Mouse (Mus musculus): ENCODE results near the gene Esrrg. TPM values are rescaled to one million over a fixed set of nuclear protein-coding genes. Genes with fewer than 3 reads are reported as not detected.

Gene Esrrg
- polyA plus RNA-seq, 1 experiment: 0.27 TPM

- Histone ChIP-seq H3K27me3 (ENCODE audit: control insufficient read depth, insufficient read depth, low read length) (no peaks in the 10 kb centered on the region), H3K36me3 (ENCODE audit: control insufficient read depth, insufficient read depth, low read length) (no peaks in the 10 kb centered on the region), H3K4me1 (ENCODE audit: control insufficient read depth, insufficient read depth, insufficient read length) (no peaks in the 10 kb centered on the region), H3K4me3 (ENCODE audit: extremely low read depth, insufficient read depth, insufficient read length) (no peak overlapping the region), H3K27ac (ENCODE audit: insufficient read depth, low read length) (no peak overlapping the region)
- DNase-seq (ENCODE audit: low read depth in 1 of 2, low spot score in 2 of 2): no peak
- TF ChIP-seq POLR2A (IDR thresholded peaks at IDR 0.05; ENCODE audit: low read depth, low read length): no peak
- TF ChIP-seq CTCF (IDR thresholded peaks at IDR 0.05; ENCODE audit: extremely low read depth, insufficient read depth, insufficient read length, insufficient replicate concordance): no peak
- WGBS: 67% methylated on average over 12 of the region's 12 CpGs
These were observed 53.6 kb downstream of the Esrrg start for GRCm38 (mm10) chr1:187662083-187662609.

DNA sequence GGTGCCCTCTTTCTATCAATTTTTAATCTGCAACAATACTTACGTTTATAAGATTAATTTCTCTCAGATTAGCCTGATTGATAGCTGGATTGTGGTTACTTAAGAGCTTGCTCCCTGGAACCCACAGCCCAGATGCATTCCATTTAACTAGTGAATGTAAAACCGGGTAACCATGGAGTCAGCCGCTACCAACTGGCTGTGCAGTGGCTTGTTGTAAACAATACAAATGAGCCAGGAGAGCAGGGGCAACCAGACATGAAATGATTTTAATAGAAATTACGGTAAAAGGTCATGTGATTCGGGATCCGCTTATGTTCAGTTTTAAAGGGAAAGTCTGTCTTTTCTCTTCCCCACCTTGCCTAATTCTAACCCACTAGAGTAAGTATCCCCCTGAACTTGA is 54.8 kb downstream of the Esrrg start:
- no peaks in the 10 kb centered on the region for H3K4me1 ChIP-seq (ENCODE audit: control insufficient read depth, insufficient read depth, insufficient read length)
- TF ChIP-seq POLR2A (IDR thresholded peaks at IDR 0.05; ENCODE audit: low read depth, low read length): no peak
- TF ChIP-seq CTCF (IDR thresholded peaks at IDR 0.05; ENCODE audit: extremely low read depth, insufficient read depth, insufficient read length, insufficient replicate concordance): no peak
- 91% methylated on average over 6 of the region's 6 CpGs for WGBS
- H3K4me3 ChIP-seq (ENCODE audit: extremely low read depth, insufficient read depth, insufficient read length): no peak overlapping the region
- H3K27ac ChIP-seq (ENCODE audit: insufficient read depth, low read length): no peak overlapping the region
- DNase-seq (ENCODE audit: low read depth in 1 of 2, low spot score in 2 of 2): no peak
- H3K36me3 ChIP-seq (ENCODE audit: control insufficient read depth, insufficient read depth, low read length): no peaks in the 10 kb centered on the region
- no peaks in the 10 kb centered on the region for H3K27me3 ChIP-seq (ENCODE audit: control insufficient read depth, insufficient read depth, low read length)

GRCm38 (mm10) chr1:187664261-187664660 is 55.7 kb downstream of the Esrrg start:
- Histone ChIP-seq H3K36me3 (ENCODE audit: control insufficient read depth, insufficient read depth, low read length) (no peaks in the 10 kb centered on the region), H3K27me3 (ENCODE audit: control insufficient read depth, insufficient read depth, low read length) (no peaks in the 10 kb centered on the region), H3K27ac (ENCODE audit: insufficient read depth, low read length) (no peak overlapping the region), H3K4me3 (ENCODE audit: extremely low read depth, insufficient read depth, insufficient read length) (no peak overlapping the region), H3K4me1 (ENCODE audit: control insufficient read depth, insufficient read depth, insufficient read length) (no peaks in the 10 kb centered on the region)
- DNase-seq (ENCODE audit: low read depth in 1 of 2, low spot score in 2 of 2): no peak
- TF ChIP-seq POLR2A (IDR thresholded peaks at IDR 0.05; ENCODE audit: low read depth, low read length) (no peak), CTCF (IDR thresholded peaks at IDR 0.05; ENCODE audit: extremely low read depth, insufficient read depth, insufficient read length, insufficient replicate concordance) (no peak)
- WGBS: 81% methylated on average over 7 of the region's 7 CpGs

DNA sequence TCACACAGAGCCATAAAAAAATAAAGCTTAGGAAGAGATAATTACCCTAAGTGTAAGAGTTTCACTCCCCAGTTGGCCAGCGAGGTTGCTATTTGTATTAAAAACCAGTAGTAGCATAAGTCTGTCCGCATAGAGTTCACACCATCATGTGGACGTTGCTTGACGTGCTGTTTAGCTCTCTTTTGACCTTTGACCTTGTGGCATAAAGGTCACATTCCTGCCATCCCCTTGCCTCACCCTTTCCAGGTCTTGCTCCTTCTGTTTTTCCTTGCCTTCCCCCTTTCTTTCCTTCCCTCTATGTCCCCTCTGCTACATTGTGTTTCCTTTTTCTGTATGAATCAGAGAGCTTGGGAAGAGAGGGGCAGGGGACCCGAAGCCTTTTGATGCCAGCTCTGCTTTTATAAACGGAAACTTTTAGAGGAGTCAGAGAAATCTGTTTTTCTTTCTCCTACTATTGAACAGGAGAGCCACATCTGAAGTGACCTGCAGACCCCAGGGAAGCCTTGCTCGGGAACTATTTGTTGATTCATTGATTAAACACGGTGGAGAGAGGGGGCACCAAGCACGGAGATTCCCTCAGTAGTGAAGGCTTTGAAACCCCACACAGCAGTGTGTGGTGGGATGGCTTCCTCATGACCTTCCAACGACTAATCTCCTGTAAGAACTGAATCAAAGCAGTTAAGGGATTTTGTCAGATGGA is 57.5 kb downstream of the Esrrg start:
- no peak for TF ChIP-seq CTCF (IDR thresholded peaks at IDR 0.05; ENCODE audit: extremely low read depth, insufficient read depth, insufficient read length, insufficient replicate concordance)
- TF ChIP-seq POLR2A (IDR thresholded peaks at IDR 0.05; ENCODE audit: low read depth, low read length): no peak
- 64% methylated on average over 10 of the region's 10 CpGs for WGBS
- Histone ChIP-seq H3K4me3 (ENCODE audit: extremely low read depth, insufficient read depth, insufficient read length) (no peak overlapping the region), H3K27ac (ENCODE audit: insufficient read depth, low read length) (no peak overlapping the region), H3K36me3 (ENCODE audit: control insufficient read depth, insufficient read depth, low read length) (no peaks in the 10 kb centered on the region), H3K4me1 (ENCODE audit: control insufficient read depth, insufficient read depth, insufficient read length) (no peaks in the 10 kb centered on the region), H3K27me3 (ENCODE audit: control insufficient read depth, insufficient read depth, low read length) (no peaks in the 10 kb centered on the region)
- no peak for DNase-seq (ENCODE audit: low read depth in 1 of 2, low spot score in 2 of 2)

- no peak for DNase-seq (ENCODE audit: low read depth in 1 of 2, low spot score in 2 of 2)
- no peaks in the 10 kb centered on the region for H3K27me3 ChIP-seq (ENCODE audit: control insufficient read depth, insufficient read depth, low read length)
- no peak overlapping the region for H3K4me3 ChIP-seq (ENCODE audit: extremely low read depth, insufficient read depth, insufficient read length)
- no peaks in the 10 kb centered on the region for H3K4me1 ChIP-seq (ENCODE audit: control insufficient read depth, insufficient read depth, insufficient read length)
- H3K27ac ChIP-seq (ENCODE audit: insufficient read depth, low read length): no peak overlapping the region
- 91% methylated on average over 6 of the region's 6 CpGs for WGBS
- no peak for TF ChIP-seq CTCF (IDR thresholded peaks at IDR 0.05; ENCODE audit: extremely low read depth, insufficient read depth, insufficient read length, insufficient replicate concordance)
- TF ChIP-seq POLR2A (IDR thresholded peaks at IDR 0.05; ENCODE audit: low read depth, low read length): no peak
- H3K36me3 ChIP-seq (ENCODE audit: control insufficient read depth, insufficient read depth, low read length): no peaks in the 10 kb centered on the region
These were observed 61.2 kb downstream of the Esrrg start for GRCm38 (mm10) chr1:187669746-187670145.

DNA sequence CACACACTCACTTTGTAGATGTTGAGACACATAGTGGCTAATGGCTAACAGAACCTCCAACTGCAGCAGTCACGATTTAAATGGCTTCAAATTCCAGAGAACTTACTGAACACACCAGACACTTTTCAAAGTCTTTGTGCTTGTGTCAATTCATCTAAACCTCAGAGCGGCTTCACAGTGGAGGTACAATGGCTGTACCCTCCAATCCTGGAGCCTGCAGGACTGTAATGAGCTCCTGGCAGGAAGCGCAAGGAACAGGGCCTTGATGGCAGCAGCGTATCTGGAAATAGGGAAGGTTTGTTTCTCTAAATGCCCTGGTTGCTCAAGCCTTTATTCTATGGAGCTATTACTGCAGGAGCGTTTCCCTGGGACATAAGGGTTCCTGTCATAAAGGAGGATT is 63.9 kb downstream of the Esrrg start:
- WGBS: 81% methylated on average over 5 of the region's 5 CpGs
- Histone ChIP-seq H3K4me1 (ENCODE audit: control insufficient read depth, insufficient read depth, insufficient read length) (no peaks in the 10 kb centered on the region), H3K4me3 (ENCODE audit: extremely low read depth, insufficient read depth, insufficient read length) (no peak overlapping the region), H3K27ac (ENCODE audit: insufficient read depth, low read length) (no peak overlapping the region), H3K36me3 (ENCODE audit: control insufficient read depth, insufficient read depth, low read length) (no peaks in the 10 kb centered on the region), H3K27me3 (ENCODE audit: control insufficient read depth, insufficient read depth, low read length) (no peaks in the 10 kb centered on the region)
- TF ChIP-seq POLR2A (IDR thresholded peaks at IDR 0.05; ENCODE audit: low read depth, low read length): no peak
- TF ChIP-seq CTCF (IDR thresholded peaks at IDR 0.05; ENCODE audit: extremely low read depth, insufficient read depth, insufficient read length, insufficient replicate concordance): no peak
- DNase-seq (ENCODE audit: low read depth in 1 of 2, low spot score in 2 of 2): no peak

DNA sequence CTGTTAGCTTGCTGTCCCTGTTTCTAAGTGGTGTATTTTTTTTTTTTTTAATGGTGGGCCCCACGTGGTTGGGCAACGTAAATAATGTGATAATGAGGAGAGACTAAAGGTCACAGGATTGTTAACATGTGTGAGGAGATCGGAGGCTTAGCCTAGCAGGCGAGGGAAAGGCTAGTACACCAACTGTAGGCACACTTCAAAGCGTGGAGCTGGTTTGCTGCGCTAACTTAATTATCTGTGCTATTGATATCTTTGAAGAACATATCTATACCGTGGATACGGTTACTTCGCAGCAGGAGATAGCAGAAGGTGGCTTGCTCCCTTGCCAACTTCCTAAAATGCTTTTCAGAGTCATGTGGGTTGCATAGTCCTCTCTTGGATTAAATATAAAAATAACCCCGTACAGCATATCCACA is 66.2 kb downstream of the Esrrg start:
- Histone ChIP-seq H3K36me3 (ENCODE audit: control insufficient read depth, insufficient read depth, low read length) (no peaks in the 10 kb centered on the region), H3K27me3 (ENCODE audit: control insufficient read depth, insufficient read depth, low read length) (no peaks in the 10 kb centered on the region), H3K27ac (ENCODE audit: insufficient read depth, low read length) (no peak overlapping the region), H3K4me1 (ENCODE audit: control insufficient read depth, insufficient read depth, insufficient read length) (no peaks in the 10 kb centered on the region), H3K4me3 (ENCODE audit: extremely low read depth, insufficient read depth, insufficient read length) (no peak overlapping the region)
- no peak for TF ChIP-seq CTCF (IDR thresholded peaks at IDR 0.05; ENCODE audit: extremely low read depth, insufficient read depth, insufficient read length, insufficient replicate concordance)
- no peak for TF ChIP-seq POLR2A (IDR thresholded peaks at IDR 0.05; ENCODE audit: low read depth, low read length)
- no peak for DNase-seq (ENCODE audit: low read depth in 1 of 2, low spot score in 2 of 2)
- WGBS: 83% methylated on average over 10 of the region's 10 CpGs
